Mouse (Mus musculus): Measurements from ENCODE around the gene Bax. TPM values are rescaled to one million over a fixed set of nuclear protein-coding genes. Genes with fewer than 3 reads are reported as not detected.

Gene Bax
- polyA plus RNA-seq, 1 experiment from 2014 or later, result 60.8 TPM

DNA sequence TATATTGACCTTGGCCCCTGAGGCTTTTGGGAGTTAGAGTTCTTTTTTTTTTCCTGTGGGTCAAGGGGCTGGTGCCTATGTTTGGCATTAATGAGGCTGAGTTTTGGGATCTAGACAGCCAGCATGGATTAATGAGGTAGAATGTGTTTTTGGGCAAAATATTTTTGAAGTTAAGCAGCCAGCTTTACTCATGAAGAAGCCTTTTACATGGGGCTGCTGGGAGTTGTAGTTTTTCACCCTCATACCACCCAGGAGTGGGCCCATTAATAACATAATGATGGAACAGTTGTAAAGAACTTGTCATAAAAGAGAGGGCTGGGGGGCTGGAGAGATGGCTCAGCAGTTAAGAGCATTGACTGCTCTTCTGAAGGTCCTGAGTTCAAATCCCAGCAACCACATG is 20.1 kb downstream of the Bax start:
- ATAC-seq, result no peak
- TF ChIP-seq CTCF (IDR thresholded peaks at IDR 0.05; ENCODE audit: low read depth) (no peak), EP300 (IDR thresholded peaks at IDR 0.05; ENCODE audit: low read depth) (no peak)
- no peak overlapping the region for H3K4me3 ChIP-seq (ENCODE audit: low read depth, low read length)
- no peak overlapping the region for H3K4me2 ChIP-seq (ENCODE audit: low read depth, low read length)
- H3K27me3 ChIP-seq (ENCODE audit: insufficient read depth, low read length), result no peaks in the 10 kb centered on the region
- H3K27ac ChIP-seq (ENCODE audit: low read depth), result no peak overlapping the region
- DNase-seq, result no peak
- no peak overlapping the region for H3K9ac ChIP-seq (replicated peaks)
- H3K9me3 ChIP-seq (ENCODE audit: low read length), result no peaks in the 10 kb centered on the region
- peaks cover 30% of the 10 kb centered on the region for H3K36me3 ChIP-seq (replicated peaks; ENCODE audit: insufficient read depth, low read length)
- no peaks in the 10 kb centered on the region for H3K4me1 ChIP-seq (ENCODE audit: insufficient read depth)

DNA sequence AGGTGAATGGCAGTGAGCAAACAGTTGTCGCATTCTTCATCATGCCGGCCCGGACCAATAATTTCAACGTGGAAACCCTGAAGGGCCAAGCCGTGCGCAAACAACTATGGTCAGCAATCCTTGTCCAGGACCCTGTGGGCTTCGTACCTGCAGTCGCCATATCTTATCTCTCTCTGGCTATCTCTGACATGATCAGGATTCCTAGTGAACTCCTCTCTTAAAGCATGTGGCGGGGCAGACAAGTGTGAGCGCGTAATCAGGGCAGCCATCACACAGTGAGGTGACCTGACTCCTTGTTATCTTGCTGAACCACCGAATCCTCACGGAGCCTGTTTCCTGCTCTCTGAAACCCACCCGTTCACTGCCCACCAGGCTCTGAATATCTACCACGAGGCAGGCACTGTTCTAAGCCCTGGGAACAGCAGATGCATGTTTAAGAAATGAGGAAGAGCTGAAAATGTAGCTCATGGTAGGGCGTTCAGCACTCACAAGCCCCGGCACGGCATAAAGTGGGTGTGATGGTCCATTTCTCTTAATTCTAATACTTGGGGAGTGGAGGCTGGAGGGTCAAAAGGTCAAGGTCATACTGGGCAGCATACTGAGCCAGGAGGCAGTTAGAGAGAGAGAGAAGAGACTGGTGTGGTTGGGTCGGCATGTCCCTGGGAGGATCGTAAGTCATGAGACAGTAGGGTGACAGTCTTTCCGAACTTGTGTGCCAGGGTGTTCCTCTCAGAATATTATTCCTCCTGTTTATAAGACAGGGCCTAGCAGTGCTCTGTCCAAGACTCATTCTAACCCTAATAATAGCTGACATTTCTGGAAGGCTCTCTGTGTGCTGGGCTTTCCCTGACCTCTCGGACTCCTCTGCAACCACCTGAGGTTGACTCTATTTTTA is 22.9 kb downstream of the Bax start:
- ATAC-seq (no peak), DNase-seq (no peak)
- H3K36me3 ChIP-seq (replicated peaks; ENCODE audit: insufficient read depth, low read length), result peaks cover 43% of the 10 kb centered on the region
- H3K27ac ChIP-seq (ENCODE audit: low read depth), result no peak overlapping the region
- no peaks in the 10 kb centered on the region for H3K27me3 ChIP-seq (ENCODE audit: insufficient read depth, low read length)
- H3K9me3 ChIP-seq (ENCODE audit: low read length), result no peaks in the 10 kb centered on the region
- H3K4me3 ChIP-seq (ENCODE audit: low read depth, low read length), result no peak overlapping the region
- no peak overlapping the region for H3K4me2 ChIP-seq (ENCODE audit: low read depth, low read length)
- TF ChIP-seq EP300 (IDR thresholded peaks at IDR 0.05; ENCODE audit: low read depth) (no peak), CTCF (IDR thresholded peaks at IDR 0.05; ENCODE audit: low read depth) (no peak)
- WGBS (ENCODE audit: insufficient replicate concordance), result 67% methylated on average over 22 of the region's 22 CpGs
- H3K9ac ChIP-seq (replicated peaks), result no peak overlapping the region
- H3K4me1 ChIP-seq (ENCODE audit: insufficient read depth), result no peaks in the 10 kb centered on the region

DNA sequence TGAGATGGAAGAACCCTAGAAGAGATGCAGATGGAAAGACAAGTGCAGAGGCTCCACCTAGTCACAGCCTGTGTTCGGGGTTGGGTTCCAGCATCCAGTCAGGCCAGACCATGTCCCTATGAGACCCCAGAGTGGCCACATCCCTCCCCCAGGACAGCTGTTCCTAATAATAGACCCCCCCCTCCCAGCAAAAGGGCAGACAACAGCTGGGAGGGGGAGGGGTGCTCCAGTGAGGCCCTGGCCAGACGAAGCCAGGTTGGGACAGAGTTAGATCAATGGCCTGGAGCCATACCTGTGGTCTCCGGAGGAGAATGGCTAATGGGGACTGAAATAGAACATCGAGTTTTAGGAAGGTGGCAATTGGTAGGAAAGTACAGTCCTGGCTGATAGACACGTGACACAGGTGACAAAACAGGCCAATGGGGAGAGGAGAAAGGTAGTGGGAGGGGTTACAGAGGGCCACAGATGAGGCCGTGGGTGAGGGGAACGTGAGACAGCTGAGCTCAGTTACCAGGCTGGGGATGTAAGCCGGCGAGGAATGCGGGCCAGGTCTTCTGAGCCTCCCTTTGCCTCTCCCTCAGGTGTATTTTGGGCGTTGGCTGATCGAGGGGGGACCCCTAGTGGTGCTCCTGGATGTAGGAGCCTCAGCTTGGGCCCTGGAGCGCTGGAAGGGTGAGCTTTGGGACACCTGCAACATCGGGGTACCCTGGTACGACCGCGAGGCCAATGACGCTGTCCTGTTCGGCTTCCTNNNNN is 29.0 kb downstream of the Bax start, which contains the start of gene Ruvbl2:
Ruvbl2 (minus strand) TSS at position 576 of the 756 bp plus-strand sequence.
- Histone ChIP-seq H3K36me3 (replicated peaks; ENCODE audit: insufficient read depth, low read length) (peaks cover 24% of the 10 kb centered on the region), H3K4me2 (ENCODE audit: low read depth, low read length) (no peak within 1 kb of the TSS), H3K9me3 (ENCODE audit: low read length) (no peaks in the 10 kb centered on the region), H3K9ac (replicated peaks) (no peak within 1 kb of the TSS), H3K27me3 (ENCODE audit: insufficient read depth, low read length) (no peaks in the 10 kb centered on the region), H3K4me1 (ENCODE audit: insufficient read depth) (peaks cover 42% of the 10 kb centered on the region), H3K4me3 (ENCODE audit: low read depth, low read length) (no peak within 1 kb of the TSS), H3K27ac (ENCODE audit: low read depth) (no peak within 1 kb of the TSS)
- TF ChIP-seq CTCF (IDR thresholded peaks at IDR 0.05; ENCODE audit: low read depth), result peak; percentile 47
- no peak for TF ChIP-seq EP300 (IDR thresholded peaks at IDR 0.05; ENCODE audit: low read depth)
- ATAC-seq (no peak; the same call in 1 of the 2 replicates), DNase-seq (no peak)
- 55% methylated on average over 19 of the region's 19 CpGs for WGBS (ENCODE audit: insufficient replicate concordance)

DNA sequence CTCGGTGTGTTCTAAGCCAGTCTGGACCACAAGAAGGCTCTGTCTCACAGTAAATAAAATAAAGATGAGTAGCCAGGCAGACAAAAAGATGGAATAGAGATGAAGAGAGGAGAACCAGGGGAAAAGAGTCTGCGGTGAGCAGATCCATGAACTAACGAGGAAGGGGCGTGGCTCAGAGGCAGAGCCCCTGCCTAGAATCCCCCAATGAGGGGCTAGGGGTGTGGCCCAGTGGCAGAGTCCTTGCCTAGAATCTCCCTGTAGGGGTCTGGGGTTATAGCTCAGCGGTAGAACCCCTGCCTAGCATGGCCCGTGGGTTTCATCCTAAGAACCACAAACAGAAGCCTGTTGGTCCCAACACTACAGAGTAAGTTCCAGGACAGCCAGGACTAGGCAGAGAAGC is 29.7 kb downstream of the Bax start:
- TF ChIP-seq EP300 (IDR thresholded peaks at IDR 0.05; ENCODE audit: low read depth) (no peak), CTCF (IDR thresholded peaks at IDR 0.05; ENCODE audit: low read depth) (no peak)
- Histone ChIP-seq H3K9ac (replicated peaks) (no peak overlapping the region), H3K36me3 (replicated peaks; ENCODE audit: insufficient read depth, low read length) (peaks cover 20% of the 10 kb centered on the region), H3K4me2 (ENCODE audit: low read depth, low read length) (no peak overlapping the region), H3K4me1 (ENCODE audit: insufficient read depth) (peaks cover 45% of the 10 kb centered on the region), H3K9me3 (ENCODE audit: low read length) (no peaks in the 10 kb centered on the region), H3K27ac (ENCODE audit: low read depth) (no peak overlapping the region), H3K27me3 (ENCODE audit: insufficient read depth, low read length) (no peaks in the 10 kb centered on the region), H3K4me3 (ENCODE audit: low read depth, low read length) (no peak overlapping the region)
- DNase-seq (no peak), ATAC-seq (no peak)
- 76% methylated on average over 6 of the region's 6 CpGs for WGBS (ENCODE audit: insufficient replicate concordance)

DNA sequence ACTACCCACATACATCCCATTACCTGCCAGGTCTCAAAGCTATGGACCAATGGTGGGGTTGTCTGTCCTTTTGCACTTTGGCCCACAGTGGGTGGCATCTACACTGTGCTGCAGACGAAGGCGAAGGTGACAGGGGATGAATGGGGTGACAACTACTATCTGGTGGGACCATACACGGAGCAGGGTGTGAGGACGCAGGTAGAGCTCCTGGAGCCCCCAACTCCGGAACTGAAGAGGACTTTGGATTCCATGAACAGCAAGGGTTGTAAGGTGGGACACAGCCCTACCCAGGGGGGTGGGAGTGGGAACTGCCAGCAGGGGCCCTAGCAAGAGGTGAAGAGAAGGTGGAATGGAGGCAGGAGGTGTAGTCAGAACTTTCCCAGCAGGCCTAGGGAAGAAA is 30.3 kb downstream of the Bax start:
- no peaks in the 10 kb centered on the region for H3K9me3 ChIP-seq (ENCODE audit: low read length)
- TF ChIP-seq CTCF (IDR thresholded peaks at IDR 0.05; ENCODE audit: low read depth), result no peak
- TF ChIP-seq EP300 (IDR thresholded peaks at IDR 0.05; ENCODE audit: low read depth), result no peak
- 79% methylated on average over 5 of the region's 5 CpGs for WGBS (ENCODE audit: insufficient replicate concordance)
- no peak for ATAC-seq
- no peak overlapping the region for H3K4me2 ChIP-seq (ENCODE audit: low read depth, low read length)
- H3K27me3 ChIP-seq (ENCODE audit: insufficient read depth, low read length), result no peaks in the 10 kb centered on the region
- H3K4me1 ChIP-seq (ENCODE audit: insufficient read depth), result peaks cover 45% of the 10 kb centered on the region
- peaks cover 20% of the 10 kb centered on the region for H3K36me3 ChIP-seq (replicated peaks; ENCODE audit: insufficient read depth, low read length)
- H3K27ac ChIP-seq (ENCODE audit: low read depth), result no peak overlapping the region
- DNase-seq, result no peak
- no peak overlapping the region for H3K9ac ChIP-seq (replicated peaks)
- no peak overlapping the region for H3K4me3 ChIP-seq (ENCODE audit: low read depth, low read length)

DNA sequence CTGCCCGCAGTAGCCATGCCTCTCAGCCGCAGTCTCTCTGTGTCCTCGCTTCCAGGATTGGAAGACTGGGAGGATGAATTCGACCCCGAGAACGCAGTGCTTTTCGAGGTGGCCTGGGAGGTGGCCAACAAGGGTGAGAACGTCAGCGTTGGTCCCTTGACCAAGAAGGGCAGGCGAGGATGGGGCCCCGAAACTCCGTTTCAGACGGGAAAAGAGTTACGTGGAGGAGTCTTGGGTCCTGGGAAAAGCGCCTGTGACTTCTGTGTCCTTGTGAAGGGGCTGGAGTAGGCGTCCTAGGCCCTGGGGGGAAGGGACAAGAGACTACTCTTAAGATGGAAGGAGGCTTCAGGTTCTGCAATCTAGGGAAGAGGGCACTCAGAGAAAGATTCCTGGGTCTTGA is 31.7 kb downstream of the Bax start:
- 3% methylated on average over 16 of the region's 16 CpGs for WGBS (ENCODE audit: insufficient replicate concordance)
- no peaks in the 10 kb centered on the region for H3K27me3 ChIP-seq (ENCODE audit: insufficient read depth, low read length)
- peak overlapping the region; percentile 90 for H3K4me2 ChIP-seq (ENCODE audit: low read depth, low read length)
- ATAC-seq (peak; percentile 0; the same call in 1 of the 2 replicates), DNase-seq (no peak)
- H3K27ac ChIP-seq (ENCODE audit: low read depth), result peak overlapping the region; percentile 76
- H3K9ac ChIP-seq (replicated peaks), result peak overlapping the region; percentile 75
- H3K9me3 ChIP-seq (ENCODE audit: low read length), result no peaks in the 10 kb centered on the region
- peaks cover 15% of the 10 kb centered on the region; the same call in 1 of the 2 replicates for H3K36me3 ChIP-seq (replicated peaks; ENCODE audit: insufficient read depth, low read length)
- no peak for TF ChIP-seq CTCF (IDR thresholded peaks at IDR 0.05; ENCODE audit: low read depth)
- no peak for TF ChIP-seq EP300 (IDR thresholded peaks at IDR 0.05; ENCODE audit: low read depth)
- peak overlapping the region; percentile 60 for H3K4me3 ChIP-seq (ENCODE audit: low read depth, low read length)
- H3K4me1 ChIP-seq (ENCODE audit: insufficient read depth), result peaks cover 45% of the 10 kb centered on the region
